Mouse (Mus musculus) kidney, embryonic 16.5 days (tissue): ENCODE data around the gene Col12a1. TPM values are rescaled to one million over a fixed set of nuclear protein-coding genes. Genes with fewer than 3 reads are reported as not detected.
A peak's percentile ranks its signal among the peaks of the same experiment; 100 is the strongest.

Experiments
- ATAC-seq: fragments of 200-750 bp; cut with Nextera tagmentation; 2 replicates; pipeline ENCODE4 v1.8.0; 2017; ENCODE audit warnings: moderate TSS enrichment; ENCODE audit not compliant: low FRiP score, low TSS enrichment
- H3K27ac ChIP-seq: fragments of 300-500 bp; sonication (generic); 2 replicates; pipeline ENCODE4 v1.5.1; 2014; ENCODE audit warnings: low read length
- H3K27me3 ChIP-seq: fragments of 300-500 bp; sonication (generic); 2 replicates; pipeline ENCODE4 v1.6.1; 2014; ENCODE audit warnings: low read length, control low read depth, mixed read lengths; ENCODE audit not compliant: insufficient read depth
- H3K36me3 ChIP-seq: fragments of 300-500 bp; sonication (generic); 2 replicates; pipeline ENCODE4 v1.6.1; 2014; ENCODE audit warnings: low read length, control low read depth, mixed read lengths; ENCODE audit not compliant: insufficient read depth
- H3K4me1 ChIP-seq: fragments of 300-500 bp; sonication (generic); 2 replicates; pipeline ENCODE4 v1.6.1; 2014; ENCODE audit warnings: low read length, control low read depth, mixed read lengths; ENCODE audit not compliant: insufficient read depth
- H3K4me2 ChIP-seq: fragments of 300-500 bp; sonication (generic); replicated peaks from 2 replicates; pipeline ENCODE4 v1.6.1; 2014; ENCODE audit warnings: low read depth, low read length
- H3K4me3 ChIP-seq: fragments of 300-500 bp; sonication (generic); 2 replicates; pipeline ENCODE4 v1.5.1; 2014; ENCODE audit warnings: mild to moderate bottlenecking, low read length
- H3K9ac ChIP-seq: fragments of 300-500 bp; sonication (generic); replicated peaks from 2 replicates; pipeline ENCODE4 v1.6.1; 2014; ENCODE audit warnings: low read length
- H3K9me3 ChIP-seq: fragments of 300-500 bp; sonication (generic); 2 replicates; pipeline ENCODE4 v1.6.1; 2016; ENCODE audit warnings: low read length, control low read depth
- WGBS: fragments of 180-500 bp; shearing (Covaris S2); extraction: QIAGEN DNeasy Blood & Tissue Kit; methylation state at CpG from one replicate; pipeline ENCODE4 v1.1.7; 2014; 5-methylcytosine and 5-hydroxymethylcytosine counted together
- polyA plus RNA-seq: library from polyadenylated mRNA; unstranded; fragments of >200 nt; fragmentation: Nextera tagmentation; extraction: Ambion mirVana; gene quantifications from 2 replicates; pipeline ENCODE4 v1.2.1, GENCODE M21; 2015

Col12a1 gene
- polyA plus RNA-seq = 29.5 and 33.0 TPM in 2 replicates

GRCm38 (mm10) chr9:79718481-79719370 lies at the start of gene Col12a1:
TSS of gene Col12a1 (minus strand) at chr9:79718831.
- WGBS = under 1% methylated on average over 62 of the region's 64 CpGs
- Histone ChIP-seq H3K27me3 (peaks cover 17% of the 10 kb centered on the region), H3K36me3 (no peaks in the 10 kb centered on the region), H3K9me3 (peaks cover 3% of the 10 kb centered on the region; the same call in 1 of the 2 replicates), H3K4me2 (peak within 1 kb of the TSS; percentile 90), H3K27ac (peak within 1 kb of the TSS; percentile 79), H3K4me1 (peaks cover 38% of the 10 kb centered on the region), H3K4me3 (peak within 1 kb of the TSS; percentile 65), H3K9ac (peak within 1 kb of the TSS; percentile 72)
- peak; percentile 75 for ATAC-seq

- Histone ChIP-seq H3K9me3 (no peaks in the 10 kb centered on the region), H3K27ac (no peak overlapping the region), H3K4me1 (no peaks in the 10 kb centered on the region), H3K4me3 (no peak overlapping the region), H3K9ac (no peak overlapping the region), H3K27me3 (no peaks in the 10 kb centered on the region), H3K36me3 (0 out of 2 replicates have a peak, but pooled peaks cover 3% of the 10 kb centered on the region), H3K4me2 (no peak overlapping the region)
- 90% methylated on average over 5 of the region's 5 CpGs for WGBS
- peak; percentile 49; the same call in 1 of the 2 replicates for ATAC-seq
These were observed 48.4 kb upstream of the Col12a1 start for GRCm38 (mm10) chr9:79766991-79767545.

- no peak overlapping the region for H3K9ac ChIP-seq
- peaks cover 3% of the 10 kb centered on the region for H3K4me1 ChIP-seq
- ATAC-seq = peak; percentile 46
- H3K4me3 ChIP-seq = no peak overlapping the region
- no peaks in the 10 kb centered on the region for H3K27me3 ChIP-seq
- H3K36me3 ChIP-seq = no peaks in the 10 kb centered on the region
- peak overlapping the region; percentile 22; the same call in 1 of the 2 replicates for H3K27ac ChIP-seq
- WGBS = 81% methylated on average over 4 of the region's 4 CpGs
- H3K4me2 ChIP-seq = no peak overlapping the region
- H3K9me3 ChIP-seq = no peaks in the 10 kb centered on the region
These were observed 46.7 kb upstream of the Col12a1 start for GRCm38 (mm10) chr9:79765329-79765728.

GRCm38 (mm10) chr9:79762519-79762918 lies 43.9 kb upstream of the Col12a1 start:
- H3K9ac ChIP-seq = no peak overlapping the region
- no peak overlapping the region for H3K4me2 ChIP-seq
- no peak overlapping the region for H3K27ac ChIP-seq
- H3K27me3 ChIP-seq = no peaks in the 10 kb centered on the region
- 78% methylated on average over 6 of the region's 6 CpGs for WGBS
- no peaks in the 10 kb centered on the region for H3K36me3 ChIP-seq
- no peaks in the 10 kb centered on the region for H3K9me3 ChIP-seq
- no peak for ATAC-seq
- H3K4me1 ChIP-seq = peaks cover 12% of the 10 kb centered on the region
- no peak overlapping the region for H3K4me3 ChIP-seq

- H3K4me3 ChIP-seq = peak overlapping the region; percentile 83
- H3K9ac ChIP-seq = peak overlapping the region; percentile 86
- peaks cover 10% of the 10 kb centered on the region for H3K36me3 ChIP-seq
- no peaks in the 10 kb centered on the region for H3K9me3 ChIP-seq
- 2% methylated on average over 14 of the region's 14 CpGs for WGBS
- peaks cover 12% of the 10 kb centered on the region for H3K4me1 ChIP-seq
- peak overlapping the region; percentile 95 for H3K27ac ChIP-seq
- H3K27me3 ChIP-seq = no peaks in the 10 kb centered on the region
- H3K4me2 ChIP-seq = peak overlapping the region; percentile 83
- ATAC-seq = no peak; the same call in 1 of the 2 replicates
These were observed 41.4 kb upstream of the Col12a1 start for GRCm38 (mm10) chr9:79760076-79760475.

- peak within 1 kb of the TSS; percentile 83 for H3K4me2 ChIP-seq
- peak within 1 kb of the TSS; percentile 83 for H3K4me3 ChIP-seq
- peaks cover 12% of the 10 kb centered on the region for H3K4me1 ChIP-seq
- WGBS = under 1% methylated on average over 49 of the region's 49 CpGs
- peaks cover 13% of the 10 kb centered on the region for H3K36me3 ChIP-seq
- H3K9ac ChIP-seq = peak within 1 kb of the TSS; percentile 86
- H3K27me3 ChIP-seq = no peaks in the 10 kb centered on the region
- ATAC-seq = peak; percentile 100
- H3K9me3 ChIP-seq = no peaks in the 10 kb centered on the region
- H3K27ac ChIP-seq = peak within 1 kb of the TSS; percentile 95
These were observed 40.9 kb upstream of the Col12a1 start, which contains the start of gene Cox7a2 for GRCm38 (mm10) chr9:79759385-79760005. TSS of gene Cox7a2 (minus strand) at chr9:79759878.

GRCm38 (mm10) chr9:79755311-79755710 lies 36.7 kb upstream of the Col12a1 start:
- Histone ChIP-seq H3K27me3 (no peaks in the 10 kb centered on the region), H3K9me3 (no peaks in the 10 kb centered on the region), H3K27ac (no peak overlapping the region), H3K4me1 (peaks cover 9% of the 10 kb centered on the region), H3K9ac (no peak overlapping the region), H3K36me3 (peaks cover 21% of the 10 kb centered on the region), H3K4me3 (no peak overlapping the region), H3K4me2 (no peak overlapping the region)
- ATAC-seq = no peak
- WGBS = 93% methylated on average over 4 of the region's 4 CpGs

GRCm38 (mm10) chr9:79751846-79752245 lies 33.2 kb upstream of the Col12a1 start:
- Histone ChIP-seq H3K27me3 (no peaks in the 10 kb centered on the region), H3K4me3 (no peak overlapping the region), H3K36me3 (peaks cover 21% of the 10 kb centered on the region), H3K4me2 (no peak overlapping the region), H3K9ac (no peak overlapping the region), H3K4me1 (no peaks in the 10 kb centered on the region), H3K27ac (no peak overlapping the region), H3K9me3 (no peaks in the 10 kb centered on the region)
- no peak for ATAC-seq
- 40% methylated on average over 8 of the region's 8 CpGs for WGBS

GRCm38 (mm10) chr9:79750709-79751108 lies 32.1 kb upstream of the Col12a1 start:
- ATAC-seq = no peak
- H3K9me3 ChIP-seq = no peaks in the 10 kb centered on the region
- WGBS = 78% methylated on average over 7 of the region's 7 CpGs

More at GRCm38 (mm10) chr9:79750709-79751108, 32.1 kb upstream of the Col12a1 start:
- Histone ChIP-seq H3K4me1 (no peaks in the 10 kb centered on the region), H3K9ac (no peak overlapping the region), H3K27me3 (no peaks in the 10 kb centered on the region), H3K4me3 (no peak overlapping the region), H3K27ac (no peak overlapping the region), H3K36me3 (peaks cover 17% of the 10 kb centered on the region), H3K4me2 (no peak overlapping the region)
